Comparison of ENCODE assay signal across 29 mouse cellular contexts in the genomic region with DNA sequence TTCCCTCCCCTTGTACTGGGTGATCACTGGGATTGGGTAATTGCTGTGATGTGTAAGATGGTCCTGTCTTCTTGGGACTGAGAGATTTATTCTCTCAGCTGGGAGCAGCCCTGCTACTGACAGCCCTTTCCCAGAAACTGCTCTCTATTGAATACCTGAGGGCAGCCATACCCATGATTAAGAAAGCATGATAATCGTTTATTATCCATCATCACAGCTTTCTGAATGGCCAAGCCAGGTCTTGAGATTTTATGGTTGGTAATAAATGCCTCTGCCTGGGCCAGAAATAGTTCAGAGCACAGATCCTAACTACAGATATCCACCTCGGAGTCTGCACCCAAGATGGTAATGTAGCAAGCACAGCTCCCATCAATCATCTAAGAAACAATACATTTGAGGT. TPM values are rescaled to one million over a fixed set of nuclear protein-coding genes. Genes with fewer than 3 reads are reported as not detected.
DNase-seq lines count a peak whose midpoint lies in the region; ATAC-seq and TF ChIP-seq lines count a peak whose summit lies in the region.
"Had no signal": no experiment of that assay in that cellular context is flagged by ENCODE, and none has a peak within 500 bp of the region (broad histone marks: within the 10 kb centered on the region; RNA-seq: fewer than 3 reads in every experiment).

No protein-coding gene starts in this region.

- no peak overlapping the region for H3K27ac ChIP-seq in neural tube, embryonic 14.5 days (ENCODE audit: low read depth, low read length)
- H3K27ac ChIP-seq in intestine, embryonic 15.5 days: peak overlapping the region; percentile 73
- H3K27ac ChIP-seq in neural tube, embryonic 15.5 days (replicated peaks): no peak overlapping the region
- no peak overlapping the region for H3K27ac ChIP-seq in kidney, adult 2 months (ENCODE audit: insufficient read depth, low read depth, low read length)
- H3K27ac ChIP-seq: embryonic facial prominence, embryonic 12.5 days; embryonic facial prominence, embryonic 15.5 days; forebrain, embryonic 12.5 days; heart, embryonic 15.5 days; hindbrain, embryonic 12.5 days; hindbrain, embryonic 15.5 days had no signal

- no peak for DNase-seq in neural tube, embryonic 10.5 days (ENCODE audit: extremely low spot score, low spot score)
- no peak for DNase-seq in kidney, adult 2 months
- DNase-seq in right cerebral cortex, postnatal 10 days (ENCODE audit: low spot score in 2 of 2): no peak
- DNase-seq: adrenal gland, postnatal 10 days; adrenal gland, postnatal 36 days; B cell, adult 2 months; cerebellum, adult 11 months; cerebellum, adult 2 months; cerebellum, adult 9-11 months; cerebellum, postnatal 25 days; gastrocnemius, postnatal 10 days; gastrocnemius, postnatal 36 days; heart, adult 18-20 months; heart, postnatal 10 days; kidney, adult 11 months had no signal

- H3K9me3 ChIP-seq in neural tube, embryonic 14.5 days (ENCODE audit: control insufficient read depth, low read length): no peaks in the 10 kb centered on the region
- no peaks in the 10 kb centered on the region for H3K9me3 ChIP-seq in intestine, embryonic 15.5 days
- no peaks in the 10 kb centered on the region for H3K9me3 ChIP-seq in neural tube, embryonic 15.5 days (replicated peaks)
- H3K9me3 ChIP-seq: embryonic facial prominence, embryonic 12.5 days; embryonic facial prominence, embryonic 15.5 days; forebrain, embryonic 12.5 days; G1E; heart, embryonic 12.5 days; heart, embryonic 15.5 days; hindbrain, embryonic 12.5 days; hindbrain, embryonic 15.5 days had no signal

- no peaks in the 10 kb centered on the region for H3K27me3 ChIP-seq in neural tube, embryonic 14.5 days (ENCODE audit: control insufficient read depth, insufficient read depth, low read length)
- no peaks in the 10 kb centered on the region for H3K27me3 ChIP-seq in intestine, embryonic 15.5 days (replicated peaks)
- H3K27me3 ChIP-seq in neural tube, embryonic 15.5 days (replicated peaks): no peaks in the 10 kb centered on the region
- no peaks in the 10 kb centered on the region for H3K27me3 ChIP-seq in kidney, adult 2 months (replicated peaks; ENCODE audit: control insufficient read depth, insufficient read depth, low read length)
- H3K27me3 ChIP-seq: CH12.LX; embryonic facial prominence, embryonic 12.5 days; embryonic facial prominence, embryonic 15.5 days; forebrain, embryonic 12.5 days; heart, embryonic 12.5 days; heart, embryonic 15.5 days; hindbrain, embryonic 12.5 days; hindbrain, embryonic 15.5 days; Patski had no signal

- no peaks in the 10 kb centered on the region for H3K4me1 ChIP-seq in neural tube, embryonic 14.5 days (ENCODE audit: control insufficient read depth, insufficient read depth, low read length)
- H3K4me1 ChIP-seq in intestine, embryonic 15.5 days (replicated peaks): 0 out of 2 replicates have a peak, but pooled peaks cover 2% of the 10 kb centered on the region
- H3K4me1 ChIP-seq in neural tube, embryonic 15.5 days: peaks cover 6% of the 10 kb centered on the region; the same call in 1 of the 2 replicates
- H3K4me1 ChIP-seq in kidney, adult 2 months (ENCODE audit: control insufficient read depth, insufficient read depth, low read length): no peaks in the 10 kb centered on the region
- H3K4me1 ChIP-seq: heart, embryonic 12.5 days; heart, embryonic 15.5 days; hindbrain, embryonic 15.5 days had no signal

- H3K36me3 ChIP-seq in neural tube, embryonic 14.5 days (ENCODE audit: control insufficient read depth, insufficient read depth, low read length): no peaks in the 10 kb centered on the region
- no peaks in the 10 kb centered on the region for H3K36me3 ChIP-seq in intestine, embryonic 15.5 days
- H3K36me3 ChIP-seq in neural tube, embryonic 15.5 days: no peaks in the 10 kb centered on the region
- H3K36me3 ChIP-seq in kidney, adult 2 months (ENCODE audit: control insufficient read depth, insufficient read depth, low read length): no peaks in the 10 kb centered on the region
- H3K36me3 ChIP-seq: embryonic facial prominence, embryonic 12.5 days; embryonic facial prominence, embryonic 15.5 days; forebrain, embryonic 12.5 days; G1E; heart, embryonic 12.5 days; heart, embryonic 15.5 days; hindbrain, embryonic 12.5 days; hindbrain, embryonic 15.5 days had no signal

- ATAC-seq in neural tube, embryonic 14.5 days (ENCODE audit: low read depth): peak; percentile 28; the same call in 1 of the 2 replicates
- ATAC-seq in intestine, embryonic 15.5 days: peak; percentile 92
- ATAC-seq in neural tube, embryonic 15.5 days (ENCODE audit: low FRiP score): peak; percentile 35; the same call in 1 of the 2 replicates
- ATAC-seq: forebrain, embryonic 16.5 days; Patski had no signal

- no peak overlapping the region for H3K4me3 ChIP-seq in neural tube, embryonic 14.5 days (ENCODE audit: low read depth, low read length)
- H3K4me3 ChIP-seq in intestine, embryonic 15.5 days (replicated peaks): no peak overlapping the region
- no peak overlapping the region for H3K4me3 ChIP-seq in neural tube, embryonic 15.5 days (replicated peaks)
- no peak overlapping the region for H3K4me3 ChIP-seq in kidney, adult 2 months (ENCODE audit: insufficient read depth, low read depth, low read length)
- H3K4me3 ChIP-seq: embryonic facial prominence, embryonic 12.5 days; embryonic facial prominence, embryonic 15.5 days; forebrain, embryonic 12.5 days; heart, embryonic 12.5 days; heart, embryonic 15.5 days; hindbrain, embryonic 12.5 days; hindbrain, embryonic 15.5 days had no signal

- H3K9ac ChIP-seq in neural tube, embryonic 14.5 days (replicated peaks; ENCODE audit: low read depth, low read length): no peak overlapping the region
- no peak overlapping the region for H3K9ac ChIP-seq in intestine, embryonic 15.5 days
- H3K9ac ChIP-seq in neural tube, embryonic 15.5 days (replicated peaks): no peak overlapping the region
- H3K9ac ChIP-seq: embryonic facial prominence, embryonic 12.5 days; embryonic facial prominence, embryonic 15.5 days; forebrain, embryonic 12.5 days; heart, embryonic 12.5 days; heart, embryonic 15.5 days; hindbrain, embryonic 12.5 days; hindbrain, embryonic 15.5 days had no signal

- TF ChIP-seq POLR2A in kidney, adult 2 months (IDR thresholded peaks at IDR 0.05; ENCODE audit: low read depth, low read length): no peak

- TF ChIP-seq CTCF in kidney, adult 2 months (conservative IDR thresholded peaks at IDR 0.05; ENCODE audit: insufficient read depth, insufficient read length, low read depth, low read length): no peak

- no peak overlapping the region for H3K4me2 ChIP-seq in neural tube, embryonic 14.5 days (ENCODE audit: low read depth, low read length)
- peak overlapping the region; percentile 11; the same call in 1 of the 2 replicates for H3K4me2 ChIP-seq in intestine, embryonic 15.5 days (replicated peaks)
- no peak overlapping the region for H3K4me2 ChIP-seq in neural tube, embryonic 15.5 days
- H3K4me2 ChIP-seq: embryonic facial prominence, embryonic 12.5 days; embryonic facial prominence, embryonic 15.5 days; forebrain, embryonic 12.5 days; heart, embryonic 12.5 days; heart, embryonic 15.5 days; hindbrain, embryonic 12.5 days; hindbrain, embryonic 15.5 days had no signal

- 33% methylated on average over 2 of the region's 2 CpGs for WGBS in neural tube, embryonic 14.5 days
- WGBS in intestine, embryonic 15.5 days: 27% methylated on average over 2 of the region's 2 CpGs
- WGBS in neural tube, embryonic 15.5 days: 32% methylated on average over 2 of the region's 2 CpGs
- 43% methylated on average over 2 of the region's 2 CpGs for WGBS in kidney, adult 2 months

RNA-seq across cellular contexts. Expression of gene Fam160a1, which starts 59.1 kb away (rescaled TPM):
- polyA plus RNA-seq in neural tube, embryonic 14.5 days (2014; fragmentation: Nextera tagmentation; extraction: Ambion mirVana): 0.16 and 0.22 TPM in 2 replicates
- 3.1 and 3.3 TPM in 2 replicates for polyA plus RNA-seq in intestine, embryonic 15.5 days (2015; fragmentation: Nextera tagmentation; extraction: Ambion mirVana)
- 0.31 and 1.8 TPM in 2 replicates for polyA plus RNA-seq in neural tube, embryonic 15.5 days (2015; fragmentation: Nextera tagmentation; extraction: Ambion mirVana)
- polyA plus RNA-seq in kidney, adult 2 months (2012; rRNA removed): 8.5 and 10.3 TPM in 2 replicates
- polyA plus RNA-seq: G1E had no signal

Comparison
In these comparisons a context has a peak if more than half of its experiments do, and no peak if none do; other contexts are left out.
1. ATAC-seq: peak in every context shown above with its lines; median percentile 92 in intestine, embryonic 15.5 days; 35 in neural tube, embryonic 15.5 days; 28 in neural tube, embryonic 14.5 days.